Mouse (Mus musculus) liver, postnatal 0 days (tissue): ENCODE data around the gene Fam124b.

ENCODE experiments used
- CTCF ChIP-seq: sonication (generic); IDR thresholded peaks from 2 replicates; pipeline ENCODE4 v1.5.1; 2016; ENCODE audit warnings: antibody characterized with exemption, low read depth
- EP300 ChIP-seq: IDR thresholded peaks from 2 replicates; pipeline ENCODE4 v1.6.1; 2016; ENCODE audit warnings: antibody characterized with exemption, low read depth, mild to moderate bottlenecking

DNA sequence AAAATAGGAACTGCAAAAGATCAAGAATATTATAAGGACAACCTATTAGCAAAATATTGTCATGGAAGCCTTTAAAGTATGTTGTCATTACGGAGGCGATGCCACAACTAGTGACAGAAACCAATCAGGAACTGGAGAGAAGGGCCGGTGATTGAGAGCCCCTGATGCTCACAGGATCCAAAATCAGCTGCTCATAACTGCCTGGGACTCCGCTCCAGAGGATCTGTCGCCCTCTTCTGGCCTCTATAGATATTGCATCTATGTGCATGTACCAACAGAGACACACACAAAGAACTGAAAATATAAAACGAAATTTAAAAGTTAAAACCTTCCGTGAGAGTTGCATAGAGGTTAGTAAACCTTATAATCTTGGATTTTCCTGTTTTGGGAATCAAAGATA is 38.1 kb downstream of the Fam124b start:
- no peak for TF ChIP-seq EP300
- peak; percentile 61 for TF ChIP-seq CTCF
